Mouse (Mus musculus) mesoderm, embryonic 11.5 days (tissue): ENCODE data around the gene Rbbp6.

Source experiments
- DNase-seq: peaks from one replicate; pipeline ENCODE4 v3.0.0-alpha.2; 2012; ENCODE audit warnings: low read depth, low spot score

Gene Rbbp6

GRCm38 (mm10) chr7:122970864-122971420 is 5.5 kb downstream of the Rbbp6 start:
- DNase-seq: no peak

GRCm38 (mm10) chr7:122972006-122972689 is 6.7 kb downstream of the Rbbp6 start:
- no peak for DNase-seq

GRCm38 (mm10) chr7:122979514-122979913 is 14.0 kb downstream of the Rbbp6 start:
- DNase-seq: no peak

- DNase-seq: no peak
Observed at GRCm38 (mm10) chr7:122998189-122998588, 32.7 kb downstream of the Rbbp6 start.

GRCm38 (mm10) chr7:122999871-123000396 is 34.4 kb downstream of the Rbbp6 start:
- no peak for DNase-seq

- no peak for DNase-seq
Observed at GRCm38 (mm10) chr7:123000796-123001195, 35.3 kb downstream of the Rbbp6 start.

- DNase-seq: no peak
Observed at GRCm38 (mm10) chr7:123001341-123002027, 36.0 kb downstream of the Rbbp6 start.

- DNase-seq: no peak
Observed at GRCm38 (mm10) chr7:123002028-123002410, 36.5 kb downstream of the Rbbp6 start.

GRCm38 (mm10) chr7:123003207-123003606 is 37.7 kb downstream of the Rbbp6 start:
- no peak for DNase-seq

GRCm38 (mm10) chr7:123004442-123004841 is 39.0 kb downstream of the Rbbp6 start:
- no peak for DNase-seq

- DNase-seq: no peak
Observed at GRCm38 (mm10) chr7:123006251-123006650, 40.8 kb downstream of the Rbbp6 start.

GRCm38 (mm10) chr7:123007743-123008142 is 42.3 kb downstream of the Rbbp6 start:
- DNase-seq: no peak

GRCm38 (mm10) chr7:123013466-123013865 is 48.0 kb downstream of the Rbbp6 start:
- DNase-seq: no peak

- no peak for DNase-seq
Observed at GRCm38 (mm10) chr7:123014729-123015128, 49.2 kb downstream of the Rbbp6 start.

- peak; percentile 49 for DNase-seq
Observed at GRCm38 (mm10) chr7:123017627-123018026, 52.1 kb downstream of the Rbbp6 start.

GRCm38 (mm10) chr7:123025123-123025522 is 59.6 kb downstream of the Rbbp6 start:
- DNase-seq: no peak

- DNase-seq: no peak
Observed at GRCm38 (mm10) chr7:123030295-123030694, 64.8 kb downstream of the Rbbp6 start.

GRCm38 (mm10) chr7:123030709-123031181 is 65.3 kb downstream of the Rbbp6 start:
- peak; percentile 87 for DNase-seq

- DNase-seq: no peak
Observed at GRCm38 (mm10) chr7:123031211-123031743, 65.8 kb downstream of the Rbbp6 start.

- no peak for DNase-seq
Observed at GRCm38 (mm10) chr7:123035314-123035713, 69.8 kb downstream of the Rbbp6 start.

- DNase-seq: peak; percentile 41
Observed at GRCm38 (mm10) chr7:123039302-123039701, 73.8 kb downstream of the Rbbp6 start.

GRCm38 (mm10) chr7:123045146-123045545 is 79.7 kb downstream of the Rbbp6 start:
- no peak for DNase-seq
